Mouse (Mus musculus): Measurements from ENCODE around the gene Gm26920.

DNA sequence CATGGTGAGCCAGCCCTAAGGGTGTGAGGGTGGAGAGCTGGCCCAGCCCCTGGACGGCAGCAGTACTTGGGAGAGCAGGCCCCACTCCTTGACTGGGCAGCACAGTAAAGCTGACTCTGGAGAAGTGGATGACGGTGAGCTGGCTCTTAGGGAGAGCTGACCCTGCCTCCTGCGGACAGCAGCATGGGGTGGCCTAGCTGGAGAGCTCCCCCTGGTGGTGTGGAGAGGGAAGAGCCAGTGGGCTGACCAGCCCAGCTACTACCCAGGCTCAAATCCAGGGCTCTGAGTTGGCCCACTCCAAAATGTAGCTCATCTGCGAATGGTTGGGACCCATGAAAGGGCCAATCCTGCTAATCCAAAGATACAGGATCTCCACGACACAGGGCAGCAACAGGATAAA lies 25.6 kb downstream of the Gm26920 start:
- TF ChIP-seq CTCF (IDR thresholded peaks at IDR 0.05) (peak; percentile 23; the same call in 1 of the 2 replicates), EP300 (IDR thresholded peaks at IDR 0.05) (no peak)

Data from lung, postnatal 0 days (tissue).